Mouse (Mus musculus): ENCODE measurements around the gene Hoxb6.

The Hoxb6 gene

DNA sequence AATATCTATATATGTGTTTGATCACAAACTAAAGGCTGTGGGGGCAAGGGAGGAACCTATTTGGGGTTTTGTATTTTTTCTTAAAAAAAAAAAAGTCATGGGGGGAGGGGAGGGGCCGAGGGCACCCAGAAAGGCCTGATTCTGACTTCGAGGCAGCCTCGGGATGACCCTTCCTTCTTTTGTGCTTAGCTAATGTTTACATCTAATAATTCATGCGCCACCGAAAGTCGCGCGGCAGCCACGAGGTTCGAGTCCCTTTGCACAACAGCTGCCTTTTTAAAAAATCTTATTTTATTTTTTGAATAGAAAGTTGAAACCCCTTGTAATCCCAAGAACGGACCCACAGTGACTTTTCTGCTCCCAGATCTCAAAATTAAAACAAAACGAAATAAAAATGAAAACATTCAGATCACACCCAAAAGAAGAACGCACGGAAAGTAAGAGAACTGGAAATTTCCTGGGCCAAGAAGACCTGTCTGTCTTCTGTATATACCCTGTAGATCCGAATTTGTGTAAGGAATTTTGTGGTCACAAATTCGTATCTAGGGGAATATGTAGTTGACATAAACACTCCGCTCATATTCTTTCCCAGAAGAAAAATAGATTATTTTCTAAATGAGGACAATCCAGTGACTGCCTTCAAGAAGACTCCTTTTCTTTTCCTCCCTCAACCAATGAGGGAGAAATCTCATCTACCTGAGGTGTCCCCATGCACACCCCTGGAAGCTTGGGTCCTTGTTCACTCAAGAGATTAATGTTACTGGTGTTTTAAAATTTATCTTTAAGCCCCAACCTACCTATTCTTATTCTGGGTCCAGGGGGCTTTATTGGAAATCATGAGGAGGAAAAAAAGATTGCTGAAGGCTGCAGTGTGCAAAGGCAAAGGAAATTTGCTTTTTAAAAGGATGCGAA is 24.7 kb downstream of the Hoxb6 start:
- DNase-seq (ENCODE audit: low spot score): no peak

GRCm38 (mm10) chr11:96317608-96318367 is 25.5 kb downstream of the Hoxb6 start, which contains the start of gene Hoxb4:
TSS of gene Hoxb4 (plus strand) at chr11:96318267.
- DNase-seq (ENCODE audit: low spot score): no peak

GRCm38 (mm10) chr11:96318368-96319070 is 26.2 kb downstream of the Hoxb6 start:
- peak; percentile 90 for DNase-seq (ENCODE audit: low spot score)

DNA sequence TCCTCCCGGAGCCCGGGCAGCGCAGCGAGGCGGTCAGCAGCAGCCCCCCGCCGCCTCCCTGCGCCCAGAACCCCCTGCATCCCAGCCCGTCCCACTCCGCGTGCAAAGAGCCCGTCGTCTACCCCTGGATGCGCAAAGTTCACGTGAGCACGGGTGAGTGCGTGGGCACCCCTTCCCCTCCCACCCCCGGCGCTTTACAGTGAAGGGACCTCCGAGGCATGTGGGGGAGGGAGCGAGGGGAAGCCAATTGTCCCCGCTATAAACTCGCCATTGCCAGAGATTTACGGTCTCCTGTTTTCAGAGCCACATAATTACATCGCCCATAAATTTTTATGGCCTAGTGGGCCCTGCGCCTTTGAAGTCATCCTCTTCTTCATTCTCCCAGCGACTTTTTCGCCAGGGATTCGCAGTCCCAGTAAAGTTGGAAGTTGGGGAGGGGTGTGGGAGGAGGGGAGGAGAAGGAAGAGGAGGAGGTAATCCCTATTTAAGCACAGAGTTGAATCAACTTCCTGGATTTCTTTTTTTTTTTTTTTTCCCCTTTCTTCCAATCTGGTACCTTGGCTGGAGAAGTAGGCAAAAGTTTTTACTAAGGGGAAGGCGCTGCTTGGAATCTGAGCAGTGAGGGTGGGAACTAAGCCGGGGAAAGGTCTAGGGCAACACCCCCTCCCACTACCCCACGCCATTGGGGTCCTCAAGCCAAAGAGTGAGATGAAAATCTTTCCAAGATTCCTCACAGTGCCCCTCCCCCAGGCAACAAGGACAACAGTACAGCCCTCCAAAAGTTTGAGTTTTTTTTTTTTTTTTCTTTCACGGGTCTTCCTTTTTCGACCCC is 27.0 kb downstream of the Hoxb6 start:
- DNase-seq (ENCODE audit: low spot score): peak; percentile 83

DNA sequence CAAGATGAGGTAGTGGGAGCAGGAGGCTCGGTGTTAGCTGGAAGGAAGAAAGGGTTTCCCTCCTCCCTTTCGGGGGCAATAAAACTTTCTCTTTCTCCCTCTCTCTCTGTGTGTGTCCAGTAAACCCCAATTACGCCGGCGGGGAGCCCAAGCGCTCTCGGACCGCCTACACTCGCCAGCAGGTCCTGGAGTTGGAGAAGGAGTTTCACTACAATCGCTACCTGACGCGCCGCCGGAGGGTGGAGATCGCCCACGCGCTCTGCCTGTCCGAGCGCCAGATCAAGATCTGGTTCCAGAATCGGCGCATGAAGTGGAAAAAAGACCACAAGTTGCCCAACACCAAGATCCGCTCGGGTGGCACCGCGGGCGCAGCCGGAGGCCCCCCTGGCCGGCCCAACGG is 27.6 kb downstream of the Hoxb6 start:
- no peak for DNase-seq (ENCODE audit: low spot score)

DNA sequence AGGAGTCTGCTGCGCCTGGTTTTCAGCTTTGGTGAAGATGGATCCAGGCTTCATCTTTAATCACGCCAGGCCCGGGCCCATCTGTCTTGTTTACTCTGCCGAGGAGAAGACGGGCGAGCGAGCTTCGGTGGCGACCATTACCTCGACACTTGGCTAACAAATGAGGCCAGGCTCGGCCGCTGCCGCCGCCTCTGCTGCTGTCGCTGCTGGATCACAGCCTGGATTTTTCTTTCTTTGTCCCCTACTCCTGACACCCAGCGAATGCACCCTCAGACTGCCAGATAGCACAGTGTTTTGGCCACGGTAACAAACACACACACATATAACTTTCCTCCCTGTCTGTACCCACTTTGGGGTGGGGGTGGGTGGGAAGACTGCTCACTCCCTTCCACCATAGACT is 28.4 kb downstream of the Hoxb6 start:
- DNase-seq (ENCODE audit: low spot score): no peak

GRCm38 (mm10) chr11:96321846-96322245 is 29.6 kb downstream of the Hoxb6 start:
- DNase-seq (ENCODE audit: low spot score): no peak

- DNase-seq (ENCODE audit: low spot score): no peak
Observed at GRCm38 (mm10) chr11:96322738-96323137, 30.5 kb downstream of the Hoxb6 start.

GRCm38 (mm10) chr11:96323154-96323553 is 30.9 kb downstream of the Hoxb6 start, which contains the start of gene Hoxb3:
TSS of gene Hoxb3 (plus strand) at chr11:96323326.
- DNase-seq (ENCODE audit: low spot score): no peak

- DNase-seq (ENCODE audit: low spot score): peak; percentile 85
Observed at GRCm38 (mm10) chr11:96324125-96324524, 31.8 kb downstream of the Hoxb6 start.

GRCm38 (mm10) chr11:96324965-96325364 is 32.7 kb downstream of the Hoxb6 start:
- DNase-seq (ENCODE audit: low spot score): no peak

DNA sequence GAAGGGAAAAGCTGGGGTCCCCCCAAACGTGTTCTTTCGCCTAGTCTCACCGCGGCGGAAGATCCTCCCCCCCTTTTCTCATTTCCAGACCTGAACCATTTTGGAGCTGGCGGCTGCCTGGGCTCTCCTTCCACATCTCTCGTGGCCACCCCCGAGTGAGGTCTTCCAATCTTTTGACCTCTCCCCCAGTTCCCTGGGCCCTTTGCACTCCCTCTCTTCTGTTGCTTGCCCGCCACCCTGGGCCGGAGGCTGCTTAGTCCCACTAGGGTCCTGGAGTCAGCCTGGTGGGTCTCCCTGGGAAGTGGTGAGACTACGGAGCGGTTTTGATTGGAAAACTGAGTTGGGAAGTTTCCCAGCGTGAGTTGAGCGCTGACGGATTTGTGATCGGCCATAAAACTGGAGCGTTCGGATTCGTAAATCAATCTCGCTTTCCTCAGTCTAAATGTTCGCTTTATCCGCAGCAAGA is 33.5 kb downstream of the Hoxb6 start:
- DNase-seq (ENCODE audit: low spot score): no peak

DNA sequence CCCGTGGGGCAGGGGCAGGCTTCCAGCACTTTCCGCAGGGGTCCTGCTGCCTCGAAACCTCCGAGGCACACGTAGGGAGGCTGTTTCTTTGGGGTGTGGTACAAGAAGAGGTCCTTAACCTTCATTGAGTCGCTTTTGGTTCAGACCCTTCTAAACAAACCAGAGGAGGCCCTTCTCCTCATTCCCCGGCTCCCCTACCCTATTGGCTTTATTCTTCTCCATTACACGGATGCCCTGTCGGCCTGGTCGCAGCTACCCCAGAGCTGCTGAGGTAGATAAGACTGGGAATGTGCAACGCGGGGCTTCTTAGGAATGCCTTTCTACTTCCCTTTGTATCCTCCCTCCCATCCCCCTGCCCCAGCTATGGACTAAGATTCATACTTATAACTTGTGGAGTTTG is 34.4 kb downstream of the Hoxb6 start:
- DNase-seq (ENCODE audit: low spot score): no peak

DNA sequence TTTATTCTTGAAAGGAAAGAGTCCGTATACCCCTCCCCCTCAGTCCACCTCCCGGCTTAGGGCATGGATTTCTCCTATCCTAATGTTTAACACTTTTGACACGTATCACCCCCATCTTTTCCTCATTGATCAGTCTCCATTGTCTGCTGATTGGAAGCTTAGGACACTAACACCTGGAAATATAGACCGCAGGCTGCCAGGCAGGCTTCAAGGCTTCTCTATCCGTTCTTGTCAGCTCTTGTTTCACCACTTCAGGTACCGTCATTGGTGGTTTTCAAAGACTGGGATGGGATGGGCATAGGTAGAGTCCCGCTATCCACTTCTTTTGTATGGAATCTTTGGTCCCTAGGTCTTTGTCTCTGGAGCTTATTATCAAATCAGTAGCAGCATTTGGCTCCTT is 34.8 kb downstream of the Hoxb6 start:
- DNase-seq (ENCODE audit: low spot score): no peak

DNA sequence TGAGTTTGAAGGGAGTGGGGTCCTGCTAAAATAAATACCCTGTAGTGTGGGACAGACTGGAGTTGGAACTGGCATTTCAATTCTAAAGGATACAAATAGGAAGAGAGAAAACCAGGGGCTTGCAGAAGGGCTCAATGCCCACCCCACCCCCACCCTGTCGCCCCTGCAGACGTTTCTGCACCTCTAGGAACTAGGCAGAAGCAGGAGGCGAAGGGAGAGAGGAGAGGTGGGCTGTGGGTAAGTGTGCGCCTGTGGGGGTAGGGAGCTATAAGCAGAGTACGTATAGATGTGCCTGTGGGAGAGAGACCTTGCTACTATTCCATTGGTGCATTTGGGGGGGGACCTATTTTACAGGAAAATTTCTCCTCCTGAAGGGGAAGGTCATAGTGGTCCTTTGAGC is 35.5 kb downstream of the Hoxb6 start:
- DNase-seq (ENCODE audit: low spot score): no peak

GRCm38 (mm10) chr11:96328605-96329004 is 36.3 kb downstream of the Hoxb6 start:
- no peak for DNase-seq (ENCODE audit: low spot score)

GRCm38 (mm10) chr11:96332105-96332504 is 39.8 kb downstream of the Hoxb6 start:
- no peak for DNase-seq (ENCODE audit: low spot score)

DNA sequence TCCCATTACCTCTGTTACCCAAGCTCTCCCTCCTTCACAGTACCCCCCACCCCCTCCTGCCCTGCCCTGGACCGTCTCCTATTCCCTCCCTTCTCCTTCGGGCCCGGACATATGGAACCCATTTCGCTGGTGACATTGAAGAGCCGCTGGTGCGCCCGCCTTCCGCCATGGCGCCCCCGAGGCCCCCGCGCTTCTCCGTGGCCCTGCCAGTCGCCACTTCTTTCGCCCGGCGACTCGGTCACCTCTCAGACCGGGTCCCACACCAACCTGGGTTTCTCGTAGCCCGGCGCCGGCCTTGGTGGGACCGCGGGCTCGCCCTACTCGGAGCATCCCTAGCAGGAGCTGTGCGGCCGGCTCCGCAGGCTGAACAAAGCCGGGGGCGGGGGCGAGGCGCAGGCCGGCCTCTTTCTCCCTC is 40.3 kb downstream of the Hoxb6 start:
- no peak for DNase-seq (ENCODE audit: low spot score)

- no peak for DNase-seq (ENCODE audit: low spot score)
Observed at GRCm38 (mm10) chr11:96333241-96334001, 41.1 kb downstream of the Hoxb6 start.

GRCm38 (mm10) chr11:96334002-96334364 is 41.7 kb downstream of the Hoxb6 start:
- no peak for DNase-seq (ENCODE audit: low spot score)

DNA sequence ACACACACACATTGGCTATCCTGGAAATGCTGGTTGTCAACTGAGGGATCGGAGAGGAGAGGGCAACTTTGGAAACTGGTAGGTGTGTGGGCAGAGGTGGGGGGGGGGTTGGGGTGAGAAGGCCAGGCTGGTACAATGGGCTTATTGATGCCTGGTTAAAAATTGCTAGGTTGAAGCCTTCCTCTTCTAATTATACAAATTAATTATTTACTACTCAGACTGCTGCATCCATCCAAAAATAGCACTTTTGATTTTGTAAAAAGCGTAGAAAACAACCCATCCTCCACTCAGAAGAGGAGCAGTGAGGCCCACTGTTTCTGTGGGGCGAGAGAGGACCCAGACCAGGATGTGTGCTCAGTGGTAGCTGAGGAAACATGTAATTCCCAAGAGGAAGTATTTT is 42.7 kb downstream of the Hoxb6 start:
- DNase-seq (ENCODE audit: low spot score): no peak
